Mouse (Mus musculus): Measurements from ENCODE around the gene Gm28051. TPM values are rescaled to one million over a fixed set of nuclear protein-coding genes. Genes with fewer than 3 reads are reported as not detected.
A peak's percentile ranks its signal among the peaks of the same experiment; 100 is the strongest.

Gene Gm28051
- polyA plus RNA-seq, 1 experiment from 2014 or later, result not detected

DNA sequence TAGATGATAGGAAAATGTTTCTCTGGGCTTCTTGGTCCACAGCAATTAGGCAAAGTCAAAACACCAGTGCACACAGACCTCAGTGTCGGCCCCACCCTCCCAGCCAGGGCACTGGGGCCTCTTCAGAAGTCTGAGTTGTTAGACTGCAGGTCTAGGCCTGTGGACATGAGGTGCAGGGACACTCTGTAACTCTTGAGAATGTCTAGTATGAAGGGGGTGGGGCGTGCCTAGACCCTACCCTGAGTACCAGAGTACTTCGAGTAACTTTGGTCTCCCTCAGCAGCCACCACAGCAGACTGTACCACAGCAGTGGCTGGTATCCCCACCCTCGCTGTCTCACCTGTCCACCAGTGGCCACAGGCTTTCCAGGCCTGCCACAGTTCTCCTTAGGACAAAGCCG lies 71.2 kb downstream of the Gm28051 start:
- 86% methylated on average over 5 of the region's 5 CpGs for WGBS
- DNase-seq (ENCODE audit: extremely low spot score, low spot score), result no peak
- no peaks in the 10 kb centered on the region for H3K9me3 ChIP-seq
- no peak overlapping the region for H3K27ac ChIP-seq
- no peaks in the 10 kb centered on the region for H3K36me3 ChIP-seq (replicated peaks)
- H3K4me1 ChIP-seq, result peaks cover 43% of the 10 kb centered on the region
- H3K27me3 ChIP-seq (ENCODE audit: poor library complexity, severe bottlenecking), result no peaks in the 10 kb centered on the region
- no peak overlapping the region for H3K4me3 ChIP-seq

- H3K9me3 ChIP-seq, result no peaks in the 10 kb centered on the region
Observed at GRCm38 (mm10) chr12:102685523-102685931, 72.0 kb downstream of the Gm28051 start.

DNA sequence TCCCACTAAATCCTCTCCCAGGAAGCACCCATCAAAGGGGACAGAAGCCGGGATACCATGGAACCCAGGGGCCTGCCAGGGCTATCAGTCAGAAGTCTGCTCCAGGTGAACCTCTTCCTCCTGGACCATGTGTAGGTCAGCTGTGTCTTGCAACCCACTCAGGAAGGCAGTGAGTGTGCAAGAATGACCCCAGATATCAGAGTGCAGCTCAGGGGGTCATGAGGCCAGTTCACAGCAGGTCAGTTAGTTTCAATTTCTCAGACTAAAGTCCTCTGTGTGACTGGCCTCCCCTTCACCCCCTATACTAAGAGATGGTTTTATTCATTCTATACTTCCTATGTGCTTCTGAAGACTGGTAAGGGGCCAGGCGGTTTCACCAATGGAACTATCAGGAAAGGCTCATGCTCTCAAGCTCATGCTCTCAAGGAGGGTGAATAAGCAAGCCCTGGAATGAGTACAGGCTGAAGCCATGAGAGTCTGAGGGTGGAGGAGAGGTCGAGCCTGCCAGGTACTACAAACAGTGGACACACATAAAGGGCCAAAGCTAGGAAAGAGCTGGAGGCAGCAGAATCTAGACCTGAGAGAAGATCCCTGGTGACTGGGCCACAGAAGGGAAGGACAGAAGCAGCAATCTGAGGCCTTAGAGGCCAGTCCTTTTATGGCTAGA lies 72.7 kb downstream of the Gm28051 start:
- no peak for DNase-seq (ENCODE audit: extremely low spot score, low spot score)
- Histone ChIP-seq H3K27me3 (ENCODE audit: poor library complexity, severe bottlenecking) (no peaks in the 10 kb centered on the region), H3K36me3 (replicated peaks) (no peaks in the 10 kb centered on the region), H3K9me3 (no peaks in the 10 kb centered on the region), H3K4me1 (peaks cover 43% of the 10 kb centered on the region), H3K4me3 (no peak overlapping the region), H3K27ac (peak overlapping the region; percentile 66; the same call in 1 of the 2 replicates)
- 79% methylated on average over 3 of the region's 3 CpGs for WGBS

More at GRCm38 (mm10) chr12:102685523-102685931, 72.0 kb downstream of the Gm28051 start:
- WGBS, result 49% methylated on average over 9 of the region's 9 CpGs
- no peak for DNase-seq (ENCODE audit: extremely low spot score, low spot score)
- Histone ChIP-seq H3K27ac (peak overlapping the region; percentile 66; the same call in 1 of the 2 replicates), H3K4me1 (peaks cover 37% of the 10 kb centered on the region), H3K4me3 (no peak overlapping the region), H3K27me3 (ENCODE audit: poor library complexity, severe bottlenecking) (no peaks in the 10 kb centered on the region), H3K36me3 (replicated peaks) (no peaks in the 10 kb centered on the region)

- no peak for DNase-seq (ENCODE audit: extremely low spot score, low spot score)
- Histone ChIP-seq H3K36me3 (replicated peaks) (no peaks in the 10 kb centered on the region), H3K9me3 (no peaks in the 10 kb centered on the region), H3K27me3 (ENCODE audit: poor library complexity, severe bottlenecking) (no peaks in the 10 kb centered on the region), H3K4me3 (no peak overlapping the region), H3K27ac (peak overlapping the region; percentile 66; the same call in 1 of the 2 replicates), H3K4me1 (peaks cover 52% of the 10 kb centered on the region)
- WGBS, result 82% methylated on average over 5 of the region's 5 CpGs
Observed at GRCm38 (mm10) chr12:102683979-102684378, 73.6 kb downstream of the Gm28051 start.

- Histone ChIP-seq H3K36me3 (replicated peaks) (no peaks in the 10 kb centered on the region), H3K4me3 (no peak overlapping the region), H3K4me1 (peaks cover 57% of the 10 kb centered on the region), H3K27me3 (ENCODE audit: poor library complexity, severe bottlenecking) (no peaks in the 10 kb centered on the region), H3K27ac (0 out of 2 replicates have a peak overlapping the region, but pooled peaks have one; percentile 66), H3K9me3 (no peaks in the 10 kb centered on the region)
- WGBS, result 83% methylated on average over 6 of the region's 6 CpGs
- DNase-seq (ENCODE audit: extremely low spot score, low spot score), result no peak
Observed at GRCm38 (mm10) chr12:102683438-102683837, 74.1 kb downstream of the Gm28051 start.

GRCm38 (mm10) chr12:102682722-102683299 lies 74.8 kb downstream of the Gm28051 start:
- 86% methylated on average over 7 of the region's 7 CpGs for WGBS
- H3K4me3 ChIP-seq, result no peak overlapping the region
- peaks cover 64% of the 10 kb centered on the region for H3K4me1 ChIP-seq
- no peaks in the 10 kb centered on the region for H3K27me3 ChIP-seq (ENCODE audit: poor library complexity, severe bottlenecking)
- peak overlapping the region; percentile 25; the same call in 1 of the 2 replicates for H3K27ac ChIP-seq
- no peaks in the 10 kb centered on the region for H3K36me3 ChIP-seq (replicated peaks)
- DNase-seq (ENCODE audit: extremely low spot score, low spot score), result no peak
- no peaks in the 10 kb centered on the region for H3K9me3 ChIP-seq

- 87% methylated on average over 5 of the region's 5 CpGs for WGBS
- DNase-seq (ENCODE audit: extremely low spot score, low spot score), result no peak
- no peak overlapping the region for H3K4me3 ChIP-seq
- H3K27ac ChIP-seq, result no peak overlapping the region
- H3K36me3 ChIP-seq (replicated peaks), result no peaks in the 10 kb centered on the region
- no peaks in the 10 kb centered on the region for H3K27me3 ChIP-seq (ENCODE audit: poor library complexity, severe bottlenecking)
- H3K9me3 ChIP-seq, result no peaks in the 10 kb centered on the region
- H3K4me1 ChIP-seq, result peaks cover 71% of the 10 kb centered on the region
Observed at GRCm38 (mm10) chr12:102682085-102682484, 75.5 kb downstream of the Gm28051 start.

DNA sequence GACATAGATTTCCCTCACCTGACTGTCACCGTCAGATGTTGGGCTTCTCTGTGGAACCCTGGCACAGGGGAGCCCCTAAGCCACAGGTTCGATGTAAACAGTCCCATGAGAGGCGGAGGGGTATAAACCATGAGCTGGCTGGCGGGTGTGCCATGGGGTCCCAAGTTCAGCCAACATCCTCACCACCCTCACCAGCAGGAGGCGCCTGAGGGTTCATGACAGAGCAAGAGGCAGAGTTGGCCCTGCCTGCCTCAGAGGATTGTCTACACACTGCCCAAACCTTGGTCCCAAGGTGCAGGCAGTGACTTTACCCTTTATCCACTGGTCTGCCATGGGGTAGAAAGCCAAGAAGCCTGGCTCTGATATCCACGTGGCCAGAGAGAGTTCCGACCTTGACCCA lies 76.0 kb downstream of the Gm28051 start:
- H3K4me3 ChIP-seq, result no peak overlapping the region
- H3K36me3 ChIP-seq (replicated peaks), result no peaks in the 10 kb centered on the region
- no peaks in the 10 kb centered on the region for H3K9me3 ChIP-seq
- H3K27me3 ChIP-seq (ENCODE audit: poor library complexity, severe bottlenecking), result no peaks in the 10 kb centered on the region
- no peak overlapping the region for H3K27ac ChIP-seq
- no peak for DNase-seq (ENCODE audit: extremely low spot score, low spot score)
- 79% methylated on average over 7 of the region's 7 CpGs for WGBS
- H3K4me1 ChIP-seq, result peaks cover 73% of the 10 kb centered on the region

DNA sequence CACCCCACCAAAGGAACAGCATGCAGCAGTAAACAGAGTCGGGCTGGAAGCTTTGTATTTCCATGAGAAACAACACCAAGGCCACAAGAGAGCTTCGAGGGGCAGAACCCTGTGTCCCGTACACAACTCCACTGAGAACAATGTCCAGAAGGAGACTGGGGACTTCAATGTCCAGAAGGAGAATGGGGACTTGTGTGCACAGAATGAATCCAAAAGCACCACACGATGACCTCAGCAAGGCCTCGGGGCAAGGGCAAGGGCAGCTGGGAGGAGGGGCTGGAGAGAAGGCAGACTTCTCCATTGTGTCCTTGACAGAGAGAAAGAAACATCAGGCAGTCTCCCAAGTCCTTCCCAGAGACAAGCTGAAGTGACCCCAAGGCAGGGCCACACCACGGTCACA lies 78.7 kb downstream of the Gm28051 start:
- no peak overlapping the region for H3K4me3 ChIP-seq
- DNase-seq (ENCODE audit: extremely low spot score, low spot score), result no peak
- peak overlapping the region; percentile 68 for H3K27ac ChIP-seq
- H3K4me1 ChIP-seq, result peaks cover 59% of the 10 kb centered on the region
- 51% methylated on average over 6 of the region's 6 CpGs for WGBS
- H3K36me3 ChIP-seq (replicated peaks), result peaks cover 13% of the 10 kb centered on the region
- no peaks in the 10 kb centered on the region for H3K9me3 ChIP-seq
- H3K27me3 ChIP-seq (ENCODE audit: poor library complexity, severe bottlenecking), result no peaks in the 10 kb centered on the region

GRCm38 (mm10) chr12:102677089-102677488 lies 80.5 kb downstream of the Gm28051 start:
- peaks cover 17% of the 10 kb centered on the region for H3K36me3 ChIP-seq (replicated peaks)
- peak overlapping the region; percentile 25; the same call in 1 of the 2 replicates for H3K27ac ChIP-seq
- H3K4me3 ChIP-seq, result no peak overlapping the region
- peaks cover 51% of the 10 kb centered on the region for H3K4me1 ChIP-seq
- no peak for DNase-seq (ENCODE audit: extremely low spot score, low spot score)
- no peaks in the 10 kb centered on the region for H3K27me3 ChIP-seq (ENCODE audit: poor library complexity, severe bottlenecking)
- H3K9me3 ChIP-seq, result no peaks in the 10 kb centered on the region
- 91% methylated on average over 3 of the region's 3 CpGs for WGBS

GRCm38 (mm10) chr12:102674556-102674955 lies 83.0 kb downstream of the Gm28051 start:
- Histone ChIP-seq H3K27ac (no peak overlapping the region), H3K27me3 (ENCODE audit: poor library complexity, severe bottlenecking) (no peaks in the 10 kb centered on the region), H3K36me3 (replicated peaks) (peaks cover 17% of the 10 kb centered on the region), H3K4me3 (no peak overlapping the region), H3K4me1 (peaks cover 66% of the 10 kb centered on the region), H3K9me3 (no peaks in the 10 kb centered on the region)
- WGBS, result 93% methylated on average over 10 of the region's 10 CpGs
- no peak for DNase-seq (ENCODE audit: extremely low spot score, low spot score)

DNA sequence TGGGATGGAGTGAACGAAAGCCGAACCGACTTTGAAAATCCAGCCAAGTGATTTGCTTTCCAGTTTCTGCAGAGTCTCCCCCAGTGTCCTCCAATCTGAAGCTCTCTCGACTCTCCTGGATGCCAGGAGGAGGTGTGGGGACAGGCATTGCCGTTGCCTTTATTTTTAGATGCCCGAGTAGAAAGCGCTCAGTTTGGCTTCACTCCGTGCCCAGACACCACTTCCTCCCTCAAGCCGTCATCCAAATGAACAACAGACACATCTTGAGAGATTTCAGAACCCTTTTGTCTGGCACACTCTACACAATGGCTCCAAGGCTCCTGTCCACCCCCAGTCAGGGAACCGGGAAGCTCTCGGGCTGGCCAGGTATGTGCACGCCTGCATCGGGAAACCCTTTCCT lies 83.4 kb downstream of the Gm28051 start:
- WGBS, result 92% methylated on average over 13 of the region's 13 CpGs

More for the DNA sequence above, 83.4 kb downstream of the Gm28051 start:
- no peak overlapping the region for H3K27ac ChIP-seq
- H3K27me3 ChIP-seq (ENCODE audit: poor library complexity, severe bottlenecking), result no peaks in the 10 kb centered on the region
- H3K4me1 ChIP-seq, result peaks cover 66% of the 10 kb centered on the region
- peaks cover 17% of the 10 kb centered on the region for H3K36me3 ChIP-seq (replicated peaks)
- H3K9me3 ChIP-seq, result no peaks in the 10 kb centered on the region
- no peak for DNase-seq (ENCODE audit: extremely low spot score, low spot score)
- H3K4me3 ChIP-seq, result no peak overlapping the region

Measured in forebrain, embryonic 10.5 days (tissue).